Mouse (Mus musculus): Measurements from ENCODE around the gene 1700029H14Rik. TPM values are rescaled to one million over a fixed set of nuclear protein-coding genes. Genes with fewer than 3 reads are reported as not detected.

1700029H14Rik gene
- total RNA-seq, 2 experiments from 2014 or later: not detected

DNA sequence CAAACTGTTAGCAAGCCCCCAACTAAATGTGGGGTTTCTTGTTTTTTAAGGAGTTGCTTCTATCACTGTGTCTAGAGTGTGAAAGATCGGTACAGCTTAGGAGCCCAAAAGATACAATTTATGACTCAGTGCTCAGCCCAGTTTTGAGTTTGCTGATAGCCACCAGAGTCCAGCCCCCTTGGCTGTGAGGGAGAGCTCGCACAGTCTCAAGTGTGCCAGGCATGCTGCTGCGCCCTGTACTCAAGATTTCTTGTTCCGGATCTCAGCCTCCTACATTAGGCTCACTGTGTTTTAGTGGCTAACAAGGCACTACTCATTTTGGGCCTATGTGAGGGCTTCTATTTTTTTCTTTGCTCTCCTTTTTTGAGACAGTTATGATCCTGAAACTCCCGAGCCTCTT lies 22.1 kb downstream of the 1700029H14Rik start:
- no peak for DNase-seq

GRCm38 (mm10) chr8:13538821-13539220 lies 23.4 kb downstream of the 1700029H14Rik start:
- peak; percentile 65 for DNase-seq

GRCm38 (mm10) chr8:13537102-13537501 lies 25.2 kb downstream of the 1700029H14Rik start:
- no peak for DNase-seq

DNA sequence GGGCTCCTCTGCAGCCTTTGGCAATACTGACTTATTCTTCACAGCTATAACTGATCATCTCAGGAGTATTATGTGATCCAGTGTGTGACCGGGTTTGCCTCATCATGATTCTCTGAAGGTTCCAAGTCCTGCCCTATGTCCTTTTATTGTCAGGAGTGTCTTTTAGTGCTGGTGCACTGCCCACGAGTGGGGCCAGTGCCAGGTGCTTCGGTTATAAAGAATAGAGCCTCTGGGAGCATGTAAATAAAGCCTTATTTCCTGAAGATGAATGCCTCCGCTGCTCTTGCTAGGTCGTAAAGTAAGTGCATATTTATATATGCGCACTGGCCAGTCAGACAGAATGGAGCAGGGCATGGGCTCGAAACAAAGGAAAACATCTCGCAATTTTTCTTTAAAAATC lies 29.1 kb downstream of the 1700029H14Rik start:
- no peak for DNase-seq

GRCm38 (mm10) chr8:13531602-13532171 lies 30.6 kb downstream of the 1700029H14Rik start:
- DNase-seq: peak; percentile 53

DNA sequence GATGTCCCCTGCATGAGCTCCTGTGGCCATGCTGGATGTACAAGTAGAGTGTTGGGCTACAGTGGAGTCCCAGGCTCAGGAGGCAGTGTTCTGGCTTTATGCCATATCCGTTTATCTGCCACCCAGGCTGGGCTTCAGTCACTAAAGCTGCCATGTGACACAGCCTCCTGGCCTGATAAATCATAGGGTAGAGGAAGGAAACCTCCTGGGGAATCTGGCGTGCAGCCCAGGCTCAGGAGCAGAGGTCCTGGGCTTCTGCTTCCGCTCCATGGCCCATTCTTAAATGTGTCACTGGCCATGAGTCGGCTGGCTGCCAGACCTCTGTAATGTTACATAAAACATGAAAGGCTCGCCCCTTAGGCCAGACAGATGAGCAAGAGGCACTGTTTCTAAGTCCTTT lies 31.3 kb downstream of the 1700029H14Rik start:
- peak; percentile 93 for DNase-seq

DNA sequence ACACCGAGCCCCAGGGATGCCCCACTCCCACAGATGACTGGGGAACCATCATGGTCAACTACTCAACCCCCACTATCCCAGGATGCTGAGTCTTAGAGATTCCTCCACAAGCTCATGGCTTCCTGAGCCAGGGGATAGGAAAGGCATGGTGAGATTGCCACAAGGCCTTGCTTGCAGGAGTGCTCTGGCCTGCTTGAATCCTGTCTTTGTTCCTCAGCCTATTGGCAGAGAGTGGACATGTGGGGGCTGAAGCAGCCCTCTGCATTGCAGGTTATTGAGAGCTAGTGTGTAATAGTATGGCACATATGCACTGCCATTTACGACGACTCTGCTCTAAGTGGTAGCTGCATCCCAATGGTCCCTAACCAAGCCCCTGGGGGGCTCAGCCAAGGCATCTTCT lies 31.9 kb downstream of the 1700029H14Rik start:
- no peak for DNase-seq

GRCm38 (mm10) chr8:13529891-13530316 lies 32.4 kb downstream of the 1700029H14Rik start:
- peak; percentile 92 for DNase-seq

GRCm38 (mm10) chr8:13529011-13529840 lies 33.0 kb downstream of the 1700029H14Rik start:
- DNase-seq: peak; percentile 33

- DNase-seq: no peak
Measured at GRCm38 (mm10) chr8:13521392-13521791, 40.9 kb downstream of the 1700029H14Rik start.

- no peak for DNase-seq
Measured at GRCm38 (mm10) chr8:13520349-13520748, 41.9 kb downstream of the 1700029H14Rik start.

DNA sequence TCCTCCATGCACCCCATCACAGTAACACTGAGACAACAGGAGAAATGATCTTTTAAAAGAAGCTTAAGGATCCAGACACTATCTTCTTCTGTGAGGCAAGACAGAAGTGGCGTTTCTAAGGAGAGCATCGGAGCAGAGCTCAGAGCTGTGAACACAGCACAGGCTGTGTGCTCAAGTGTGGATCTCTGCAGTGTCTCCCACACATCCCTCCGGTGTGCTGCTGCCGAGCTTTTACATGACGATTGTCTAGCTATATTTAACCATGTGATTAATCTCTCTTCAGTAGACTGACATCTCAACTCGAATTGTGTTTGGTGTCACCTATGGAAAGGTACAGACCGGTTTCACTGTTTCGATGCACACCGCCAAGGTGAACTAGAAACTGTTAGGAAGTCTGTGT lies 42.8 kb downstream of the 1700029H14Rik start:
- no peak for DNase-seq

DNA sequence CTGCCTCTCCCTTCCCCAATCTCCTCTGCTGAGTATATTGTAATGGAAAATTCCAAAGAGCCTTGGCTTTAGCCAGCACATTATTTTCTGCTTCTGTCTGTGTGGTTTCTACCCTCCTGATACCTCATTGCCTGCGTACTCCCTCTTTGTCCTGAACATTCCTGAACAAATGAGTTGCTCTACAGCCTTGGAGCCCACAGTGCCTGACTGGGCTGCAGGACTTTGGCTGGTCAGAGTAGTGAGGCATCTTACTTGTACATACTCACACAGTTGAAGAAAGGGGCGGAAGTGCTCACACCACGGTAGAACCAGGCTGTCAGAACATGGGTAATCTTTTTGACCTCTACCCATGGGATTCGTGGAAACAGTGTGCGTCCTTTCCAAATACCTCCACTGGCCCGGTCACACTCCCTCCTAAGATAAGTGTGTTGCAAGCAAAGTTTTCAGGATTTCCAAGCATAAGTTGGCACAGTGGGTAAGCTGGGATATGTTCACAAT lies 44.9 kb downstream of the 1700029H14Rik start:
- no peak for DNase-seq

GRCm38 (mm10) chr8:13516728-13517127 lies 45.5 kb downstream of the 1700029H14Rik start:
- DNase-seq: no peak

DNA sequence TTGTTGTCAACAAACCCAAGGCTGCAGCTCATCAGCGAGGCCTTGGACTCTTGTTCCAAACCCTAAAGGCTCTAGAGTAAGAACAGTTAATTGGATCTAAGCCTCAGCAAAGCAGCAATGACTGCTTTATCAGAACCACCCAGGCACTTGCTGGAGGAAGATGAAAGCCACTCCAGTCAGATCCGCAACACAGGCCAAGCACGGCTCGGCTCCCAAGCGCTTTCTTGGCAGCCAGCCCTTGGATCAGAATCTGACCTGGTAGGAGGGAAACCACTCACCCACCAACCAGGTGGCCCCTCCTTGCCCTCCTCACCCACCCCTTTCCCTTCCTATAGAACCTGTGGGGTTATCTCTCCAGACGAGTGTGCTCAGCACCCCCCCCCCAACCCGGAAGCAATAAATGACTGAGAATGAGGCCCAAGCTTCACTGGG lies 46.2 kb downstream of the 1700029H14Rik start:
- DNase-seq: peak; percentile 79

GRCm38 (mm10) chr8:13513556-13514370 lies 48.5 kb downstream of the 1700029H14Rik start:
- no peak for DNase-seq

DNA sequence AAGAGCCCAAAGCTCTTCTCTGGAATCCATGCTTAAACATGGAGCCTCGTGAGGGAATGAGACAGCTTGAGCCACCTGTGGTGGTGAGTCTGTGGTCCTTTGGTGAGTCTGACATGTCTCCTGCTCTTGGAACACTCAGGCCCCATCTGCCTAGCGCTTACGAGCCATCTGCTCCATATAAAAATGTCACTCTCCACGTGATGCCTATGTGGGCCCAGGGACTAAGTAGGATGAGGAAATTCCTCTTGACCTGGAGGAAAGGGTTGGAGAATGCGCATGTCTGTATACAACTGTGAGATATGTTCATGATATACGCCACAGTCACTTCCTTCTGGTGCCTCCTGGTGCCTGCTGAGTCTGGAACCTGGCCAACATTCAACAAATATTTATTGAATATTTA lies 49.6 kb downstream of the 1700029H14Rik start:
- DNase-seq: no peak

- no peak for DNase-seq
Measured at GRCm38 (mm10) chr8:13512016-13512415, 50.2 kb downstream of the 1700029H14Rik start.

DNA sequence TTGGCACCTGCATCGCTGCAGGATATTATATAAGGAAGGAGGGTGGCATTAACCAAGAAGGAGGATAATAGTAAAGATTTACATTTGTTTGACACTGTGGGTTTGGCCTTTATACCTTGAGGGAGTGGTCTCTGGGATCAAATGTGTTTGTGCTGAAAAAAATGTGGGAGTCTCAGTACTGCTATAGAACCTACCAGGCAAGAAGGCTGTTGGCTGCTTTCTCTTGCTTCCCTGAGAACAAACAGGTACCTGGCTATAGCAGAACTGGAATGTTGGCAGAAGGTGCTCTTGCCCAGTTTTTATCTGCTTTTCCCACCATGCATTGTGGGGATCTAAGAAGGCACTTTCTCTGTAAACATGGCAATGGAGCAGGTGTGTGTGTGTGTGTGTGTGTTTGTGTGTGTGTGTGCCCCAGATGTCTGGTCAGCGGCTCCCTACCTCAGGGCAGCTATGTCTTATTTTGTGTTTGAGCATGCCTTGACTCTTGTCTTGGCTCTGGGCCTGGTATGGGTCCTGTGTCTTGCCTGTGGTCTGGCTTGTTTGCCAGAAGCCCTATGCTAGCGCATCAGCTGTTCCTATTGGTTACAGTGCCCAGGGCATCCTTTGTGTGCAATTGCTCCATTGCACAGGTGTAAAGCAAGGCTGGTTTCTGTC lies 54.9 kb downstream of the 1700029H14Rik start:
- DNase-seq: no peak

- DNase-seq: peak; percentile 92
Measured at GRCm38 (mm10) chr8:13506849-13507248, 55.4 kb downstream of the 1700029H14Rik start.

- DNase-seq: no peak
Measured at GRCm38 (mm10) chr8:13504894-13505674, 57.2 kb downstream of the 1700029H14Rik start.
